Mouse (Mus musculus) c-Kit-positive CD71-positive TER-119-negative erythroid progenitor cells, embryonic 14.5 days (primary cell): ENCODE results near the gene Inpp4a.

Source experiments
- DNase-seq: peaks from one replicate; pipeline ENCODE4 v3.0.0-alpha.2; 2013; ENCODE audit warnings: low read depth

Inpp4a gene

DNA sequence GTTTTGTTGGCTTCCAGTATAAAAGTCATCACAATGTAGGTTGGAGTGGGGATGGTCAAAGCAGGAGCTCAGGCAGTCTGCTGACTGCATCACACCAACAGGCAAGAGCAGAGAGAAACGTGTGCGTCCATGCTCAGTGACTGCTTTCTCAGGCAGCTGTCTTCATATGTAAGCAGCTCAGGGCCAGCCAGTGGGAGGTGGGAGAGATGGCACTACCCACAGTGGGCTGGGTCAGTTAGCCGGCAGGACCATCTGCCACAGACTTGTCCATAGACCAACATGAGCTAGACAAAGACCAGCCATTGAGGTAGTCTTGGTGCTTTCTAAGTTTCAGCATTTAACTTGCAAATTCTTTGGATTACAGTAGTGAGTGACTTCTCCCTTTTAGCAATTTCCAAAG, 56.6 kb downstream of the Inpp4a start:
- no peak for DNase-seq

DNA sequence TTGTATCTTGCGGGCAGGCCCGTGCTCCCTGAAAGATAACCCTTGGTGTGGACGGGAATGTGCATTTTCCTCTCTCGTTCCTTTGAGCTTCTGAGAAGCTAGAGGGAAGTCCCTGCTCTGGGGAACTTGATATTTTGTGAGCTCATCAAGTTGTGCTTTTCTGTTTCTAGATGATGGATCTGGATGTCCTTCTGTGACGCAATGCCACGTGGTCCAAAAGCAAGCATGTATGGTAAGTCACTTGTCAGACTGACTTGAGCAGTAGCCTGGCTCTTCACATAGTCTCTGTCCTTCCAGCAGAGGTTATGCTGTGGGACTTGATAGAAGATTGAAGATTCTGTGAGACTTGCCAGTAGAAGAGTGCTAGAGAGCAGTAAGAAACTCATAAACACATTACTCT, 57.5 kb downstream of the Inpp4a start:
- DNase-seq = no peak

DNA sequence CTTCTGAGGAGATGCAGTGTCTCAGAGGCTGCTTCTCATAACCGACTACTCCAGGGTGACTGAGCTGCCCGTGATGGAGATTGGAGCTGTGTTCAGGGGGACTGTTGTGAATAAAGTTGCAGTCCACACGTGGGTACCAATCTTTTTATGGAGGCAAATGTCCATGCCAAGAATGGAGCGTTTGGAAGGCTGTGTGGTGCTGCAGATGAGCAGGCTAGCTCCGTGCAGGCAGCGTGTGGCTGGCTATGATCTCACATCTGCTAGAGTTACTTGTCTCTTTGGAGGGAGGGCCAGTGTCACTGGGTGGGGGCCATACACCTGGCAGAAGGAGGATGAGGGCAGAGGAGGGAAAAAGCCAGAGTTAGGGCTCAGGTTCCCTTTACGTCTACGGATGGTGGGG, 59.0 kb downstream of the Inpp4a start:
- DNase-seq = no peak

DNA sequence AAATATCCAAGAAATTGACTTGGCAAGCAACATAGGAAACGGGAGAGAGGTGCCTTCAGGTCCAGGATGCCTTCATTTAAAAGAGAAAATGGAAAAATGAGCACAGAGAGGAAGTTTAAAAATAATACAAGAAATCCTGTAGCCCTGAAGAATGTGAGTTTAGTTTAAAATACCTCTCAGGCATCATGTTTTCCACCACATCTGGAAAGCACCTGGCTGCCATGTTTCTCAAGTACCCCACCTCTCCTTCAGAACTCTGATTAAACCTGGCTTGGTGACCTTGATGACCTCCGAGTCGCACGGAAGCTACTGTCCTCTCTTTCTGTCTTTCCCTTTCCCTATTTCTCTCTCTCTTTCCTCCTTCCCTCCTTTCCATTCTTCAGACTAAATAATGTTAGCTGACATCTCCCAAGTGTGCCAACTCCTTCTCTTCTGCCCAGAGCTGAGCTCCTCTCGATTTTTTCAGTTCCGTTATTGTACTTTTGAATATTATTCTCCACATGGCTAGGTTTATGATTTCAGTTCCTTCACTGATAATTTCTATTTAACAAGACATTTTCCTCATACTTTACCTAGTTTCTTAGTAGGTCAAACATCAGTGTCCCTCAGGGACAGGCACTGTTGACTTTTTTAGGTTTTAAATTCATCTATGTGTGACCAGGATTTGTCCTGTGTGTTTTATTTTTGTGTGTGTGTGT, 59.9 kb downstream of the Inpp4a start:
- no peak for DNase-seq

DNA sequence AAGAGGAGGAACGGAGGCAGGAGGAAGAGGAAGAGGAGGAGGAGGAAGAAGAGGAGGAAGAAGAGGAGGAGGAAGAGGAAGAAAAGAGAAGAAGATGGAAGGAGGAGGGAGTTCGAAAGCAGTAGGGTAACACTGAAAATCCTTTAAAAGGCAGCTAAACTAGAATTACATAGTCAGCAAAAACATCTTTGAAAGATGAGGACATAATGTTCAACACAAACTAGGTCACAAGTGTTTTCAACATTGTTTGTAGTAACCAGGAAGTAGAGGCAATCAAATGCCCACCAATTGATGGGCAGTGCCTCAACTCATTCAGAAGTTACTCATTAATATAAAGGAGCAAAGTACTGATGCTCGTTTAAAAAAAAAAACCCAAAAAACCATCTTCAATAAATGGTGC, 61.1 kb downstream of the Inpp4a start:
- no peak for DNase-seq

DNA sequence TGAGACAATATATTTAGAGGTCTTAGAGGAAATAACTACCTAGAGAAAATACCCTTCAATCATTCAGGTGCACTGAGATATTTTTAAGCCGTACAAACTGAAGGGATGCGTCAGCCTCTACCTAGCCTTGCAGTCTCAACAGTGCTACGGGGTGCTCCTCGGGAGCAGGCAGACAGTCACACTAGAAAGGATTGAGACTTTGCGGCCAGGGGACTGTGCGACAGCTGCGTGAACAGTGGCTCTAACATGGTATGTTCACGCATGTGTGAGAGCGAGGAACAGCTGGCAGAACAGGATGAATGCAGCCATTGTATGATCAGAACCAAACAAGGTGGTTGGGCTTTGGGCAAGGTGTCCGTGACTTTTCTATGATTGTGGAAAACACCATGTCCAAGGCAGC, 63.1 kb downstream of the Inpp4a start:
- no peak for DNase-seq

DNA sequence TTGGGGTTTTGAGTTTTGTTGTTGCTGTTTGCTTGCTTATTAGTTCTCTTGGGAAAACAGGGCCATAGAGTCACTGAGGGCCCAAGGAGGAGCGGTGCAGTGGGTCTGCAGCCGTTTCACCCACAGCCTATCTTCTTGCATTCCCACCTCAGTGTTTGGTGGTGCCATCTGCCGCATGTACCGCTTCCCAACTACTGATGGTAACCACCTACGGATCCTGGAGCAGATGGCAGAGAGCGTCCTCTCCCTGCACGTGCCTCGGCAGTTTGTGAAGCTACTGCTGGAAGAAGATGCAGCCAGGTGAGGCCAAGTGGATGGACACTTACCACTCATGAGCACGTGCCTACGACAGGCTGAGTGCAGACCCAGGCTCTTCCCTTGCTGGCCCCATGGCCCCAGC, 68.5 kb downstream of the Inpp4a start:
- DNase-seq = no peak

DNA sequence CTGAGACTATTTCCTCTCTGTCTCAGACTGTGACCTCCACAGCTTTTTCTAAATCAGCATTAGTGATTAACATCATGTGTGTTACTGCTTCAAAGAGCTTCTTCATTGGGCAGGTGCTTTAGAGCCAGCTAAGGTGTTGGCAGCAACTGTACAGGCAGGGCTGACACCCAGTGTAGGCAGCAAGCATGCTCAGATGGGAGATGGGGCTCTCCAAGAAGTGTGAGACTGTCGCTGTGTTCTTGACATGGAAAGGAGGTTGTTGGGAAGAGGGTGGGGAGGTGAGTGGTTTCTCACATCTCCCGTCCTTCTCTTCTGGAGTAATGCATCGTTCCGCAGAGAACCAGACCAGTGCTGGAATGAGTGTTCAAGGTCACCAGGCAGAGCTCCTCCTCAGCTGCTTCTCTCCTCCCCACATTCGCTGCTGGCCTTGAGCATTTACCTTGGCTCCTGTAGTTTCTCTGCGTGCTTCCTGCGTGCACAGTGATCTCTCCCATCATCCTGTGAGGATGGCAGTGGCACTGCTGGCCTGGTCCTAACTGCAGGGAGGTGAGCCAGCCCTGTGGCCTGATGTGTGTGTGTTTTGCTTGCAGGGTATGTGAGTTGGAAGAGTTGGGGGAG, 69.2 kb downstream of the Inpp4a start:
- DNase-seq = no peak

DNA sequence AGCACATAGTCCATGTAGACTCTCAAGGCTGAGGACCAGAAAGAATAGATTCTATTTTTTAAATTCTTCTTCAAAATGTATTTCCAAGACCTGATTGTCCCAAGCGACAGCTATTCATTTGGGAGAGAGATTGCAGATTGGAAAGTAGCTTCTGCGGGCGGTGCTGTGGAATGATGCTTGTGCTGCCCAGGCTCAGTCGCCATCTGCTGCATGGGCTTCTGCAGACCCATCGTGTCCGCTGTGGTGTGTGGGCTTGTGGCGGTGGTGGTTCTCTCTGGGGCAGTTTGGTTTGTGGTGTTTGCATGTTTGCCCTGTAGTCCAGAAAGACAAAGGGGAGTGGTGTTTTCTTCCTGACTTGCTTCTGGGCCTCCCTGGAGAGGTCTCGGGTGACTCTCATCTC, 76.5 kb downstream of the Inpp4a start:
- DNase-seq = no peak

DNA sequence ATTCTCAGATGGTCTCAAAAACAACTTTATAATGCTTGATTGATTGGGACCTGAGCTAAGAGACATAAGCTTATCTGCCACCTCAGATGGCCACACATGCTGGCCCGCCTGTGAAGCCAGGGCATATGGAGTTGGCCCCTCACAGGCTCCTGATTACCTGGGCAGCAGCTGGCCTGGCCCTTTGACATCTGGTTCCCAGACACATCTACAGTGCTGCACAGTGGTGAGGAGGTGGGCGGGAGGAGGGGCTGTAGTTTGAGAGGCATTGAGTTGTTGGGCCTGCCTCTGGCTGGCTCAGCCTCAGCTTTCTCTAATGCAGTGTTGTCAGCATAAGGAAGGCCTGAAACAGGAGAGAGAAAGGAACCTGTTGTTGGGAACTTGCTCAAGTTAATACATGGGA, 77.1 kb downstream of the Inpp4a start:
- no peak for DNase-seq

DNA sequence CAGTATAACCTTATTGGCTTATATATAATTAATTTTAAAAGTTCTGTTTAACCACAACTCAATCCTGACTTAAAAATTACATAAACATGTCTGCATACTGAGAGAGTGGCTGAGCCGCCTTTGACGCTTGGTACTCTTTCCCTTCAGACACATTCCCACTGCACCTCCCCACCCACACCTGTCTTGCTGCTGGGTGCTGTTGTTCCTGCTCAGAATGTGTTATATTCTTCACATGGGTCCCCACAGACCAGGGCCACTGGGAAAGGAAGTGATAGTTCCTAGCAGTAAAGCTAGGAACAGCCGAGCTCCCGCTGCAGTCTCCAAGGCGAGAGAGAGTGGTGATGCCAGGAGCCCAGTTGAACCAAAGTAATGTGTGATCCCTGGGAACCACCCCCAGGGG, 78.4 kb downstream of the Inpp4a start:
- DNase-seq = no peak

DNA sequence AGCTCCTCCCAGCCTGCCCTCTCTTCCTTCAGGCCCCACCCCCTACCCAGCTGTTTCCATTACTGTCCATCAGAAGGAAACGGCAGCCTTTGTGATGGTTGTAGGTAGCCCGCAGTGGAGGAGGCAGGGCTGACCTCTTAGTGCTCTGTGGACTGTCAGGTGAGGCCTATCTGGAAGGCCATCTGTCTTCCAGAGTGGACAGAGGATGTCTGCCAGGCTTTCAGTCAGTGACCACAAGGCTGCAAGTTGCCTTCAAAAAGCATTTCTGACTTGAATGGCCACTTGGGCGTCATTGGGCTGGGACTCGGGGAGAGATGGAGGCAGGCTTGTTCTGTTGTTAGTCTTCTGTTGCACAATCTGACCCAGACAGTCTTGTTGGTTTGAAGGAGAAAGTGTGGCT, 79.9 kb downstream of the Inpp4a start:
- DNase-seq = no peak

DNA sequence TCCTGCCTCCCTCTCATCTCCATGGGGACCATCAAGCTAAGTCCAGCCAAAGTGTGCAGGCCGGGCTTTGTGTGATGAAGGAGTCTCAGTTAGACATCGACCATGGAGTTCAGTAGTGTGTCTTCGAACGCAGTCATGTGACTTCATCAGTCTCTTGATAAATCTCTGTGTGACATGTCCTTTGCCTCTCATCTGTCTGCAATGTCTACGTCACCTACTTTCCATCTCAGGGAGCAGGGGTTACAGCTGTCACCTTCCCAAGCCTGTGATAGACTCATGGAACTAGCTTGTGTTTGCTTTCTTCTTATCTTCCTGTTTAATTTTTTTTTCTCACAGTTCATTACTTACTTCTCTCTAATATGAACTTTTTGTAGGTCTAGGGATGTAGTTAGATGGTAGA, 81.2 kb downstream of the Inpp4a start:
- DNase-seq = no peak

DNA sequence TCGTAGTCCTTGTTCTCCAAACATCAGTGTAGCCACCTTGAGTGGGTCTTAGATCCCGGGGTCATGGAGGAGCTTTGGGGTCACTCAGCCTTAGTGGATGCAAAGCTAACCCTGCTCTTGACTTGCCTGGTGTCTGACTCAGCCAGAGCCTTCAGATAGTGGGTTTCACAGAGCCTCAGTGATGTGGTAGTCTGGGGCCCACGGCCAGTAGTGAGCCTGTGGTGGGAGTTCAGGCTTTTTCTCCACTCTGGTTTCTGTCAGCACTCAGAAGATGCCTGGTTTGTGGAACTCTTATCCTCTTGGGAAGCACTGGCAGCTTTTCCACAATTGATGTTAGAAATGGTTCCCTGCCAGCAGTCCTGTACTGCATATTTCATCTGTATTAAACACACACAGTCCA, 84.6 kb downstream of the Inpp4a start:
- no peak for DNase-seq

DNA sequence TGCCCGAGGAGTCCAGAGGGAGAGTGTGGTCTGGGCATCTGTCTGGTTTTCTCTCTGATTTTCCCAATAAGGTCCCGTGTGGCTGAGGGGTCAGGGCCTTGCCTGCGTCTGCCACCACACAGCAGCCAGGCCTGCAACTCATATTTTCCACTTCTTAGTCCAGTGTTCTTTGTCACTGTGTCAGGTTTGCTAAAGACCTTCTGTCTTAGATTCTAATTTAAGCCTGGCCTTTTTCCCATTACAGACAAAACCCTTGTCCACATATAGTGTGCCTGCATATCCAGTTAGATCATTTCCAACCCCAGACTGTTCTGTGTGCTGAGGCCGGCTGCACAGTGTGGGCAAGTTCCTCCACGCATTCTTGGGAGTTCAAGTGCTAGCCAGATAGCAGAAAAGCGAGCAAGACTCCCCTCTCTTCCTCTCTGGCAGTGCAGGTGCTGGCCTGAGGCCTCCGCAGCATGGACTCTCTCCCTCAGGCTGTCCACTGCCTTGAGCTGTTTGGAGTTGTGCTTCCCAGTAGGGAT, 86.8 kb downstream of the Inpp4a start:
- DNase-seq = no peak

DNA sequence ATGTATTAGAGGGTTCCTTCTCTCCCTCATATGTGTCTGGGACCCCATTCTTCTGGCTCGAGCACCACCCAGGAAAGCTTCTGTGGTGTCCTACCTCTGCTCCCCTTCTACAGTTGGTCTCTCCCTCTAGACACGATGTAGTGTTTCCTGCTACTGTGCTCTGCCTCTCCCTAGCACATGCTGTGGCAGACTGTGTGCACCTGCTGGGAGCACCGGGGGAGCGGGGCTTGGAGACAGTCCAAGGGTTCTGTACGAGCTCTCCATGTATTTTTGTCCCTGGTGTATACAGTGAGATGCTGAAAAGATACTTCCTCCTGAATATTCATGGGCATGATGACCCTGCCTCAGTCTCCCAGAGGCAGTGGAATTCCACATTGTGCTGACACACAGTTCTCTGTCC, 93.5 kb downstream of the Inpp4a start:
- DNase-seq = no peak

DNA sequence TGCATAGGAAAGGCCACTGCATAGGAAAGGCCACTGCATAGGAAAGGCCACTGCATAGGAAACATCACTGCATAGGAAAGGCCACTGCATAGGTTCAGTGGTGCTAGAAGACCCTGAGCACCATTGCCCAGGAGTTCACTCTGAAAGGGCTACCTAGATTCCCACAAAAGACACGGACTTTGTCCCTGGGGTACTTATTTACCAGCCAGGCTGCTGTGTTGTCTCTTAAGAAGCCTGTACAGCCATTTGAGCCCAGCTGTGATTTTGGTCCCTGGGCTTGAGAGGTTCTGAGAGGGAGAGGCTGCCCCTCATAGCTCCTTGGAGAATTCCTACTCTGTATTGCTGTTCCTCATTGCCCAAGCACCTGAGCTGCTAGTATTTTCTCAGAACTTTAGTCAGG, 96.8 kb downstream of the Inpp4a start:
- no peak for DNase-seq

DNA sequence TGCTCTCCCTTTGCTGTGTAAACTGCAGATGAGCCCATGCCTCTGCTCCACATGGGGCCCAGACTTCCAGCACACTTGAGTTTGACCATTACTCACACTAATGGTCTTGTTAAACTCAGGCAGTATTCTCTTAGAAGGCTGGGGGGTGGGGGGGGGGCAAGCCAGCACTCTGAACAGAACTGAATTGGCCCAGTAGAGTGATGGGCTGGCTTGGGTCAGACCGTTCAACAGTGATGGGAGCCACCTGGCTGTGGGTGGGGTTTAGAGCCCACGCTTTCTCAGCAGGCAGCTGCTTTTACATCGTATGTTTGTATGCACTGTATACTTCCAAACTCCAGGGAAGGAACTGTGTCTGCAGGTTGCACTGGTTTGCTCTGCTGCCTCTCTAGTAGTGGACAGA, 99.3 kb downstream of the Inpp4a start:
- no peak for DNase-seq

DNA sequence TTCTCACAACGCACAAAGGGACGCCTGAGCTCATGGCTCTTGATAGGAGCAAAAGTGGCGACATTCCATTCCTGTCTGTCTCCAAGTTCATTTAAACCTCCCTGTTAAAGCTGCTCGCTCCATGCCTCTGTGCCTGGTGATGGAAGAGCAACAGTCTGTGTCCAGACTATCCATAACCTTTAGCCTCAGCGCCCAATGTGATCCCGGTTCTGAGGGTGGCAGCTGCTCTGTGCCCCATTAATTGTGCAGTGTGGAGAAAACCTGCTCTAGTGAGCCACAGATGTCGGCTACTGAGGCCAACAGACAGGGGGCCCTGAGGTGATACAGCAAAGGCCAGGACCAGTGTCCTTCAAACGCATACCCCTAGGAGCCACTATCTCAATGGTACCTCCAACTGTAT, 100.1 kb downstream of the Inpp4a start:
- DNase-seq = no peak

DNA sequence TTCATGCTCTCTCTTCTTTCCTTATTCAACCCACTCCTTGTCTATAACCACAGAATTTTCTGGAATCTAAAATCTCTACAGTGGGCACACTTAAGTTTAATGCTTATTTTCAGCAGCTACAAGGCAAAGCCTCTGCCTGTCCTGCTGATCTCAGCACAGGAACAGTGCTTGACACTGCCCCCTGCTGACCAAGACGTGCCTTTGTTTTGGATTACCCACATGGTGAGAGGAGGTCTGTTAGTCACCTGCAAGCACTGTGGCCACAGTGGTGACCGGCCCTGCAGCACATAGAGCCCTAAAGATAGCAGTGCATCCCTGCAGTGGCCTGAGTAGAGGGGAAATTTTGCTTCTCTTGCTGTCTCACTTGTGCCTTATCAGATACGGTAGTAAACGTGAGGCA, 102.0 kb downstream of the Inpp4a start:
- DNase-seq = peak; percentile 30

DNA sequence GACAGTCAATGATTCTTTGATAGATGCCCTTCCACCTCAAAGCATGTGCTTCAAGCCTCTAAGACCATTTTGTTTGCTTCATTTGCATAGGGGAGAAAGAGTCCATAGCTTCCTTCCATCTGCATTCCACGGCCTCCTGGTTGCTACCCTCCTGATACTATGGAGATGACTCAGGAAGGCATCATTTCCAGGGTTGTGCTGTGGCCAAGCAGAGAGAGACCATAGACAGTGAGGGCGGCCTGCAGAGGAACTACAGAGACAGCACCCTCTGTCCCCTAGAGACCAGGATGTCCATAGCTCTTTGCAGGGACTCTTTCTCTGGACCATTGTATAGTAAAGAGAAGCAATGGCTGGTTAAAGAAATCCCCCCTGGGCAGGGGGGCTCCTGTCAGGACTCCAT, 105.5 kb downstream of the Inpp4a start:
- no peak for DNase-seq

DNA sequence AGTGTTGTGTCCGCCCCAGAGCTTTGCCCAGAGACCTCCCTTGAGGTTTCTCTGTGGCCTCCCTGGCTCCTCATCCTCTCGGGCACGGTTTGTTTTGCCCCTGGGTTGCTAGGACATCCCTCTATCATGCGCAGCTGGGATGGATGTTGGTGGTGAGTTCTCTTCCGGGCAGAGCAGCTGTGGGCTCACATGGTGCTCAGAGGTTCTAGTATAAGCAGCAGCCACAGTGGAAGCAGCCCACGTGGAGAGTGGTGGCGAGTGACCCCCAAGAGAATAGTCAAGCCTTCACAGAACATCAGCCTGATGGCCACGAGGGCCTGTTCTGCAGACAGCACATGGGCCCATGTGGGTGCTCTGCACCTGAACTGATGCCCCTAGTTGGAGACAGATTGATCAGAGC, 107.6 kb downstream of the Inpp4a start:
- DNase-seq = no peak

DNA sequence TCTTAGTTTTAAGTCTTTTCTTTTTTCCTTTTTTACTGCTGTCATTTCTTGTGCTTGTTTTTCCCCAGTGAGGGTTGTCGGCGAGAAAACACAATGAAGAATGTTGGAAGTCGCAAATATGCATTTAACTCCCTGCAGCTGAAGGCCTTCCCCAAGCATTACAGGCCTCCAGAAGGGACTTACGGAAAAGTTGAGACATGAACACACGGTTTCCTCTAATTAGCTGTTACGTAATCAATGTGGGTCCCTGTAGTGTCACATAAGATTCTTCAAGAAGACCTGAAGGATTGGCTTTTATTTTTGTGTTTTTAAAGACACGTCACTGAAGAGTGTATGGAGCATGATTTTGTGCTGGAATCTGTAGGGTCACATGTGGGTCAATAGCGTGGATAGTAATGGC, 108.4 kb downstream of the Inpp4a start:
- DNase-seq = no peak

DNA sequence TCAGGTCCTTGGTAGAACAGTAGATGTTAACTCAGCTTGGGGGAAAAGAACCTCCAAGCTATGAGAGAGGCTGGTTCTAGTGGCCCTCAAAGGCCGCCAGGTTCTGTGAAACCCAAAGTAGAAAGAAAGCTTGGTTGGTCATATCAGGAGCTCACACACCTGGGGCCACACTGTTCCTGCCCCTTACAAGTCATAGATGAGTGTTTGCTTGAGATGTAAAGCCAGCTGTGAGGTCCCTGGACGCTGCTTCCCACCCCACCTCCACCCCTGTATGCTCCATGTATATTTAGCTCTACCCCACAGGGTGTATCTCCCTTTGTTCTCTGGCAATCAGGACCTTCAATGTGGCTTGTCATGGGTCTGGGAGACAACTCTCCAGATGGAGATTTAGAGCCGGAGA, 109.0 kb downstream of the Inpp4a start:
- DNase-seq = no peak
